Mouse (Mus musculus) neural tube, embryonic 13.5 days (tissue): ENCODE data around the gene Lix1l. TPM values are rescaled to one million over a fixed set of nuclear protein-coding genes. Genes with fewer than 3 reads are reported as not detected.
"Not testable (repeated sequence)": the region's sequence is repeated elsewhere in the genome, so short reads cannot be mapped to it uniquely, and the experiment has no call there.

Experiments
- ATAC-seq: fragments of 200-750 bp; cut with Nextera tagmentation; 2 replicates; pipeline ENCODE4 v1.8.0; 2017; ENCODE audit warnings: low read depth, mild to moderate bottlenecking, moderate TSS enrichment, moderate library complexity
- H3K27ac ChIP-seq: fragments of 300-500 bp; sonication (generic); replicated peaks from 2 replicates; pipeline ENCODE4 v1.5.1; 2015; ENCODE audit warnings: moderate library complexity, mild to moderate bottlenecking, inconsistent platforms
- H3K27me3 ChIP-seq: fragments of 300-500 bp; sonication (generic); 2 replicates; pipeline ENCODE4 v1.6.1; 2015; ENCODE audit warnings: mild to moderate bottlenecking, inconsistent platforms
- H3K36me3 ChIP-seq: fragments of 300-500 bp; sonication (generic); 2 replicates; pipeline ENCODE4 v1.6.1; 2015; ENCODE audit warnings: mild to moderate bottlenecking, inconsistent platforms
- H3K4me1 ChIP-seq: fragments of 300-500 bp; sonication (generic); replicated peaks from 2 replicates; pipeline ENCODE4 v1.6.1; 2015; ENCODE audit warnings: inconsistent platforms
- H3K4me2 ChIP-seq: fragments of 300-500 bp; sonication (generic); 2 replicates; pipeline ENCODE4 v1.6.1; 2015; ENCODE audit warnings: inconsistent platforms, mild to moderate bottlenecking, moderate library complexity
- H3K4me3 ChIP-seq: fragments of 300-500 bp; sonication (generic); 2 replicates; pipeline ENCODE4 v1.5.1; 2015; ENCODE audit warnings: mild to moderate bottlenecking, inconsistent platforms
- H3K9ac ChIP-seq: fragments of 300-500 bp; sonication (generic); 2 replicates; pipeline ENCODE4 v1.6.1; 2015; ENCODE audit warnings: moderate library complexity, mild to moderate bottlenecking, inconsistent platforms
- H3K9me3 ChIP-seq: fragments of 300-500 bp; sonication (generic); 2 replicates; pipeline ENCODE4 v1.6.1; 2016; ENCODE audit warnings: inconsistent platforms
- WGBS: fragments of 180-500 bp; shearing (Covaris S2); methylation state at CpG from one replicate; pipeline ENCODE4 v1.1.7; 2015; 5-methylcytosine and 5-hydroxymethylcytosine counted together
- polyA plus RNA-seq: library from polyadenylated mRNA; unstranded; fragments of >200 nt; fragmentation: Nextera tagmentation; extraction: Ambion mirVana; gene quantifications from 2 replicates; pipeline ENCODE4 v1.2.1, GENCODE M21; 2015

Lix1l gene
- polyA plus RNA-seq, 1 experiment from 2014 or later = 7.6 TPM

DNA sequence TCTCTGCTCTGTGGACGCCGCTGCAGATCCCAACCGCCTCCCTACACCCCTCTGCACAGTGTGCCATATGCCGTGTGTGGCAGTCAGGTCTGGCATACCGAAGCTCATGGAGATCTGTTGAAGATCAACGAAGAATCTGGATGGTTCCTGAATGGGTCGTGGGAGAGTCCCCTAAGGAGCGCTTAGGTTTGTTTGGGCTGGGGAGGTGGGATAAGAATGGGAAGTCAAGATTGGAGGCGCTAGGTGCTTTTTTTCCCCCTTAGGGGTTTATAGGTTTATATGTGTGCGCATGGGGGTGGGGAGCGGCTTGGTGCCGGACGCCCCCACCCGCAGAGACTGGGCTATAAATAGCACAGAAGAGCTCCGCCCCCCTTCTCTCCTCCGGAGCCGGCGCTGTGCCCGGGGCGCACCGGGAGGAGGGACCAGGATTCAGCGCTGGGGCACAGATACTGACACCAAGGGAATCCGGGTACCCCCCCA lies 4.7 kb upstream of the Lix1l start, which contains the start of gene Ankrd34a:
TSS of gene Ankrd34a (plus strand) at position 409 of the 480 bp plus-strand sequence.
- Histone ChIP-seq H3K4me3 (peak within 1 kb of the TSS; percentile 54), H3K4me2 (peak within 1 kb of the TSS; percentile 99), H3K36me3 (no peaks in the 10 kb centered on the region), H3K27me3 (peaks cover 13% of the 10 kb centered on the region), H3K27ac (peak within 1 kb of the TSS; percentile 76), H3K4me1 (peaks cover 64% of the 10 kb centered on the region), H3K9me3 (no peaks in the 10 kb centered on the region), H3K9ac (peak within 1 kb of the TSS; percentile 84)
- no peak for ATAC-seq
- WGBS = under 1% methylated on average over 16 of the region's 23 CpGs

GRCm38 (mm10) chr3:96596855-96597254 lies 4.1 kb upstream of the Lix1l start:
- H3K27me3 ChIP-seq = peaks cover 13% of the 10 kb centered on the region
- WGBS = 6% methylated on average over 9 of the region's 12 CpGs
- peaks cover 66% of the 10 kb centered on the region for H3K4me1 ChIP-seq
- ATAC-seq = no peak
- no peaks in the 10 kb centered on the region for H3K36me3 ChIP-seq
- peak overlapping the region; percentile 84 for H3K9ac ChIP-seq
- H3K4me3 ChIP-seq = peak overlapping the region; percentile 54
- peak overlapping the region; percentile 99 for H3K4me2 ChIP-seq
- H3K27ac ChIP-seq = peak overlapping the region; percentile 76
- H3K9me3 ChIP-seq = no peaks in the 10 kb centered on the region

GRCm38 (mm10) chr3:96597435-96597891 lies 3.5 kb upstream of the Lix1l start:
- Histone ChIP-seq H3K27me3 (peaks cover 13% of the 10 kb centered on the region), H3K4me1 (peaks cover 72% of the 10 kb centered on the region), H3K36me3 (no peaks in the 10 kb centered on the region), H3K4me3 (peak overlapping the region; percentile 54), H3K27ac (peak overlapping the region; percentile 76), H3K9ac (peak overlapping the region; percentile 84), H3K9me3 (no peaks in the 10 kb centered on the region), H3K4me2 (peak overlapping the region; percentile 99)
- WGBS = under 1% methylated on average over 40 of the region's 40 CpGs
- no peak; the same call in 1 of the 2 replicates for ATAC-seq

DNA sequence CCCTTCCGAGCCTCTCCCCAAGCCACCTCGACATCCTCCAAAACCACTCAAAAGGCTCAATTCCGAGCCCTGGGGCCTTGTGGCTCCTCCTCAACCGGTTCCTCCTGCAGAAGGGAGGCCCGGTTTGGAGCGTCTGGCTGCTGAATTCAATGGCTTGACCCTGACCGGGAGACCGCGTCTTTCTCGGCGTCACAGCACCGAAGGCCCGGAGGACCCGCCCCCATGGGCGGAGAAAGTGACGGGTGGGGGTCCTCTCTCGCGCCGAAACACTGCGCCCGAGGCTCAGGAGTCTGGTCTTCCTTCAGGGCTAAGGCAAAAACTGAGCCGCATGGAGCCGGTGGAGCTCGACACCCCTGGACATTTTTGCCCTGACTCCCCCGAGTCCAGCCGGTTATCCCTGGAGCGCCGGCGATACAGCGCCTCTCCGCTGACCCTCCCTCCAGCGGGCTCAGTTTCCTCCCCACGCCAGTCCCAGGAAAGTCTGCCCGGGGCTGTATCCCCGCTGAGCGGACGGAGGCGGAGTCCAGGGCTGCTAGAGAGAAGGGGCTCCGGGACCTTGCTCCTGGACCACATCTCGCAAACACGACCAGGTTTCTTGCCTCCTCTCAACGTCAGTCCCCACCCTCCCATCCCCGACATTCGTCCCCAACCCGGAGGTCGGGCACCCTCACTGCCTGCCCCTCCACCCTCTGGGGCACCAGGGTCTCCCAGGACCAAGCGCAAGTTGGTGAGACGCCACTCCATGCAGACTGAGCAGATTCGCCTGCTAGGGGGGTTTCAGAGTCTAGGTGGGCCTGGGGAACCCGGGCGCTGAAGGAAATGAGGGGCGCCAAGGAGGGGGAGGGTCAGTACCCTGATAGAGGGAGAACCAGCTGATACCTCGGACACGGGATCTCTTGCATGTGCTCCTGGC lies 2.5 kb upstream of the Lix1l start:
- Histone ChIP-seq H3K27ac (peak overlapping the region; percentile 76), H3K4me1 (peaks cover 72% of the 10 kb centered on the region), H3K4me3 (peak overlapping the region; percentile 54), H3K9ac (peak overlapping the region; percentile 84), H3K9me3 (no peaks in the 10 kb centered on the region), H3K4me2 (peak overlapping the region; percentile 99), H3K36me3 (no peaks in the 10 kb centered on the region), H3K27me3 (peaks cover 13% of the 10 kb centered on the region)
- ATAC-seq = no peak
- WGBS = 2% methylated on average over 54 of the region's 54 CpGs

- no peaks in the 10 kb centered on the region for H3K9me3 ChIP-seq
- no peak overlapping the region for H3K27ac ChIP-seq
- H3K4me3 ChIP-seq = peak overlapping the region; percentile 54
- H3K9ac ChIP-seq = peak overlapping the region; percentile 84; the same call in 1 of the 2 replicates
- H3K4me1 ChIP-seq = peaks cover 77% of the 10 kb centered on the region
- no peak for ATAC-seq
- WGBS = 41% methylated on average over 8 of the region's 8 CpGs
- H3K36me3 ChIP-seq = peaks cover 3% of the 10 kb centered on the region; the same call in 1 of the 2 replicates
- peak overlapping the region; percentile 99 for H3K4me2 ChIP-seq
- peaks cover 13% of the 10 kb centered on the region for H3K27me3 ChIP-seq
Measured at GRCm38 (mm10) chr3:96599069-96599393, 1.9 kb upstream of the Lix1l start.

GRCm38 (mm10) chr3:96599411-96599810 lies 1.5 kb upstream of the Lix1l start:
- peak overlapping the region; percentile 54; the same call in 1 of the 2 replicates for H3K4me3 ChIP-seq
- H3K27ac ChIP-seq = no peak overlapping the region
- H3K9ac ChIP-seq = 0 out of 2 replicates have a peak overlapping the region, but pooled peaks have one; percentile 84
- H3K4me1 ChIP-seq = peaks cover 81% of the 10 kb centered on the region
- no peaks in the 10 kb centered on the region for H3K9me3 ChIP-seq
- peaks cover 13% of the 10 kb centered on the region for H3K27me3 ChIP-seq
- ATAC-seq = no peak
- WGBS = 75% methylated on average over 3 of the region's 3 CpGs
- H3K4me2 ChIP-seq = peak overlapping the region; percentile 99
- H3K36me3 ChIP-seq = peaks cover 3% of the 10 kb centered on the region; the same call in 1 of the 2 replicates

GRCm38 (mm10) chr3:96601251-96601787 lies 370 bp downstream of the Lix1l start:
- peak; percentile 65 for ATAC-seq
- H3K9ac ChIP-seq = peak overlapping the region; percentile 98
- H3K4me2 ChIP-seq = peak overlapping the region; percentile 82
- peak overlapping the region; percentile 84 for H3K4me3 ChIP-seq
- H3K36me3 ChIP-seq = peaks cover 6% of the 10 kb centered on the region
- H3K9me3 ChIP-seq = no peaks in the 10 kb centered on the region
- peaks cover 84% of the 10 kb centered on the region for H3K4me1 ChIP-seq
- H3K27ac ChIP-seq = peak overlapping the region; percentile 97
- H3K27me3 ChIP-seq = 0 out of 2 replicates have a peak, but pooled peaks cover 3% of the 10 kb centered on the region
- 1% methylated on average over 19 of the region's 40 CpGs for WGBS

DNA sequence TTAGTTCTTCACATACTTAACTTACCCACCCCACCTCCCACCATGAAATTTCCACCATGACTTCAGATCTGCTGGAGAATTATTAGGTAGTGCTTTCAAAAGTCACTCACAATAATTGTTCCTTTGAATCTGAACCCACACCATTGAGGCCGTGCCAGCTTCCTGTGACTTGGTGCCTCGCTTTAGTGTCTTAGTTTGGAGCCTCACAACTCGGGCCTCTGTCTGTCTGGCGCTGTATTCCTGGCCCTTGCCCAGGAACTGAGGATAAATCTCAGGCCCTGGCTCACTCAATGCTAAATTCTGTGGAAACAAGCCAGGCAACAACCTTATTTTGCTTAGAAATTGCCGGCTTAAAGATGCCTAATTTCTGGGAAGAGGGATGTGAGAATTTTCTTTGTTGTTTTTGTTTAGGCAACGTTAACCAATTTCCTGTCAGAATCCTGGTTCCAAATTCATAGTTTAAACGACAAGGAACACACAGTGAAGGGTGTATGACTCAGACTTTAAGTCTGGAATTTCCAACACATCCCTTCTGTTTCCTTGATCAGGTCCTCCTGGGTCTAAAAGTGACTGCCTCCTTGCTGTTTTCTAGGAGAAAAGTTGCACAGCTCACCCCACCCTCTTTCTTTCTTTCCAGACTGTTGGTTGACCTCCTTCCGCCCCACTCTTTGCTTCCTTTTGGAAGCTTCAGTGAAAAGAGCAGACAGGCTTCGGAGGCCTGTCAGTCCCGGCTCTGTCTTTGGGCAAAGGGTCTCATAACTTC lies 1.2 kb downstream of the Lix1l start:
- peak overlapping the region; percentile 98 for H3K9ac ChIP-seq
- peak overlapping the region; percentile 97 for H3K27ac ChIP-seq
- peak overlapping the region; percentile 84 for H3K4me3 ChIP-seq
- peaks cover 81% of the 10 kb centered on the region for H3K4me1 ChIP-seq
- H3K36me3 ChIP-seq = peaks cover 6% of the 10 kb centered on the region
- ATAC-seq = no peak
- 0 out of 2 replicates have a peak, but pooled peaks cover 3% of the 10 kb centered on the region for H3K27me3 ChIP-seq
- no peaks in the 10 kb centered on the region for H3K9me3 ChIP-seq
- H3K4me2 ChIP-seq = peak overlapping the region; percentile 82
- WGBS = 13% methylated on average over 10 of the region's 10 CpGs

DNA sequence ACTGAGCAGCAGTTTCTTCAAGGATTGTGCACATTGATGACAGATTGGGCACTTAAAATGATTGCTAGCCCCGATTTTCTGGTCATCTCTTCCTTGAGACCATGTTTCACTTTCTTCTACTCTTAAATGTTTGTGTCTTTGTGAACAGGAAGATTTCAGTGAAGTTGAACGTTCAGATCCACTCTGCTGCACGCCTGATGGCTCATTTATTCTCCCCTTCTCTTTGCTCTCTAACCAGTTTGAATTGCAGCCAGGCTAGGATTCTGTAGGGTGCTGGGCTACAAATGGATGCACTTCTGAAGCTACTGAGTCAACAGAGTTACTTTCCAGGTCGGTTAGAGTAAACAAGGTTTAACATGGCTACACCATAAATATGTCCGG lies 1.7 kb downstream of the Lix1l start:
- ATAC-seq = no peak
- peaks cover 78% of the 10 kb centered on the region for H3K4me1 ChIP-seq

DNA sequence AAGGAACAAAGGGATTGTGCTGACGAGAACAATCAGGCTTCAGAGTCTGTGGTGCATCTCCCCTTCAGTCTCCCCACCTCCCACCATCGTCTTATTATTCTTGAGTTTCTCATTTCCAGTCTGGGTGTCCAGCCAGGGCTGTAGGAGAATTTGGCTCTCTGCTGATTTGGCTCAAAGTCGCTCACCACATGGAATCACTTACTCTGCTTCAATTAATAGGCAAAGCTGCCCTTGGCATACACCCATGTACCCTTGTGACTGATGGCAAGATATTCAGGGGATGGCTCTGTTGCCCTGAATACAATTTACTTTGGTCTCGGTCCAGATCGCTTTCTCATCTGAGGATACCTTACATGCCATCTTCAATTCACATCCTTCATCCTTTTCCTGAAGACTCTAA lies 2.4 kb downstream of the Lix1l start:
- peaks cover 72% of the 10 kb centered on the region for H3K4me1 ChIP-seq
- H3K9ac ChIP-seq = peak overlapping the region; percentile 98
- no peaks in the 10 kb centered on the region for H3K9me3 ChIP-seq
- ATAC-seq = no peak
- 0 out of 2 replicates have a peak, but pooled peaks cover 3% of the 10 kb centered on the region for H3K27me3 ChIP-seq
- peaks cover 6% of the 10 kb centered on the region for H3K36me3 ChIP-seq
- peak overlapping the region; percentile 97 for H3K27ac ChIP-seq
- H3K4me3 ChIP-seq = peak overlapping the region; percentile 84
- peak overlapping the region; percentile 82 for H3K4me2 ChIP-seq
- WGBS = 36% methylated on average over 5 of the region's 5 CpGs

More for the DNA sequence above, 1.7 kb downstream of the Lix1l start:
- WGBS = 22% methylated on average over 5 of the region's 5 CpGs
- Histone ChIP-seq H3K27me3 (0 out of 2 replicates have a peak, but pooled peaks cover 3% of the 10 kb centered on the region), H3K36me3 (peaks cover 6% of the 10 kb centered on the region), H3K27ac (peak overlapping the region; percentile 97), H3K4me2 (peak overlapping the region; percentile 82), H3K9me3 (no peaks in the 10 kb centered on the region), H3K4me3 (peak overlapping the region; percentile 84), H3K9ac (peak overlapping the region; percentile 98)

GRCm38 (mm10) chr3:96606007-96606406 lies 5.1 kb downstream of the Lix1l start:
- not testable (repeated sequence) for H3K27me3 ChIP-seq, H3K9ac ChIP-seq, H3K27ac ChIP-seq, H3K36me3 ChIP-seq, H3K4me2 ChIP-seq, H3K4me3 ChIP-seq, ATAC-seq, H3K9me3 ChIP-seq
- 91% methylated on average over 4 of the region's 4 CpGs for WGBS
- H3K4me1 ChIP-seq = peaks cover 48% of the 10 kb centered on the region
